ENCODE assay signal across 22 mouse cellular contexts in the genomic region with DNA sequence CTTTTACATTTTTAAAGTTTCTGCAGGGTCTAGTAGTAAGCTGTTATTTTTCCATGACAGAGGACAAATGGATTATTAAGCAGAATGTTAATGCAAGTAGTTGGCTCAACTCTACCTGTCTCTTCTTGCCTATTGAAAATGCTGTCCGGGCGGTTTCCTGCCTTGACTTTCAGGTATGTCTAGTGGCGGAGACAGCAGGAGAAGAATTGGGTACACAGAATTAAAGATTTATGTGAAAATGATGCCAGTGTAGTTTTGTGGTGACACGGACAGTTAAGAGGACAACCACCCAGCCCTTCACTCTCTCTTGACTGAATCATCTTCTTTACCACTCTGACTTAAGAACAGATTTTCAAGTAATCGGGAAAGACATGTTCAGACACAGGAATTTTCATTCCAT.
"Had no signal": no experiment of that assay in that cellular context is flagged by ENCODE, and none has a peak within 500 bp of the region (broad histone marks: within the 10 kb centered on the region; RNA-seq: fewer than 3 reads in every experiment).

No protein-coding gene starts in this region.

- H3K27ac ChIP-seq: kidney, postnatal 0 days; layer of hippocampus, adult 2 months; limb, embryonic 12.5 days; limb, embryonic 15.5 days; liver, embryonic 14.5 days; macrophage; midbrain, embryonic 12.5 days; midbrain, embryonic 15.5 days; neural tube, embryonic 12.5 days; neural tube, embryonic 15.5 days had no signal

- H3K4me2 ChIP-seq: limb, embryonic 12.5 days; limb, embryonic 15.5 days; liver, embryonic 11.5 days; lung, embryonic 14.5 days; midbrain, embryonic 12.5 days; midbrain, embryonic 15.5 days; neural tube, embryonic 12.5 days; neural tube, embryonic 15.5 days had no signal

- H3K4me3 ChIP-seq: layer of hippocampus, adult 2 months; limb, embryonic 12.5 days; limb, embryonic 15.5 days; midbrain, embryonic 12.5 days; midbrain, embryonic 15.5 days; neural tube, embryonic 12.5 days; neural tube, embryonic 15.5 days had no signal

- H3K27me3 ChIP-seq: limb, embryonic 12.5 days; limb, embryonic 15.5 days; midbrain, embryonic 12.5 days; midbrain, embryonic 15.5 days; neural tube, embryonic 12.5 days; neural tube, embryonic 15.5 days had no signal

- ATAC-seq: intestine, postnatal 0 days; liver, postnatal 0 days; lung, postnatal 0 days; midbrain, embryonic 15.5 days had no signal

- H3K4me1 ChIP-seq: limb, embryonic 12.5 days; limb, embryonic 15.5 days; midbrain, embryonic 12.5 days; midbrain, embryonic 15.5 days; neural tube, embryonic 12.5 days had no signal

- DNase-seq: kidney, adult 2 months; kidney, postnatal 25 days; layer of hippocampus, adult 9-11 months; liver, postnatal 0 days; lung, embryonic 14.5 days; right cerebral cortex, adult 18-20 months; right cerebral cortex, postnatal 14 days; right cerebral cortex, postnatal 4 days; thymus, postnatal 25 days had no signal

- H3K9ac ChIP-seq: limb, embryonic 12.5 days; limb, embryonic 15.5 days; liver, embryonic 14.5 days; liver, postnatal 0 days; lung, embryonic 14.5 days; midbrain, embryonic 12.5 days; midbrain, embryonic 15.5 days; neural tube, embryonic 12.5 days; neural tube, embryonic 15.5 days had no signal

- H3K9me3 ChIP-seq: limb, embryonic 12.5 days; limb, embryonic 15.5 days; midbrain, embryonic 12.5 days; midbrain, embryonic 15.5 days; neural tube, embryonic 12.5 days; neural tube, embryonic 15.5 days had no signal

- H3K36me3 ChIP-seq: limb, embryonic 12.5 days; limb, embryonic 15.5 days; midbrain, embryonic 12.5 days; midbrain, embryonic 15.5 days; neural tube, embryonic 12.5 days; neural tube, embryonic 15.5 days had no signal
